Mouse (Mus musculus) olfactory bulb, adult 2 months (tissue): ENCODE measurements around the gene Cln5.

Experiments
- CTCF ChIP-seq: fragments of 200-500 bp; IDR thresholded peaks from 2 replicates; pipeline ENCODE4 v1.5.1; 2012; ENCODE audit warnings: low read depth, mild to moderate bottlenecking, low read length, moderate library complexity; ENCODE audit not compliant: insufficient read depth
- POLR2A ChIP-seq: fragments of 200-500 bp; IDR thresholded peaks from 2 replicates; pipeline ENCODE4 v1.6.1; 2012; ENCODE audit warnings: mild to moderate bottlenecking, low read depth, low read length, moderate library complexity; ENCODE audit not compliant: insufficient read depth

GRCm38 (mm10) chr14:103033271-103033823 is 36.7 kb upstream of the Cln5 start:
- TF ChIP-seq POLR2A (no peak), CTCF (no peak)
